Mouse (Mus musculus) forebrain, embryonic 16.5 days (tissue): ENCODE results near the gene Selenos. TPM values are rescaled to one million over a fixed set of nuclear protein-coding genes. Genes with fewer than 3 reads are reported as not detected.

Experiments
- ATAC-seq: fragments of 200-750 bp; cut with Nextera tagmentation; 2 replicates; pipeline ENCODE4 v1.8.0; 2017; ENCODE audit warnings: mild to moderate bottlenecking, moderate library complexity
- H3K27ac ChIP-seq: fragments of 300-500 bp; sonication (generic); 2 replicates; pipeline ENCODE4 v1.5.1; 2014; ENCODE audit warnings: low read length, control low read depth
- H3K27me3 ChIP-seq: fragments of 300-500 bp; sonication (generic); replicated peaks from 2 replicates; pipeline ENCODE4 v1.6.1; 2014; ENCODE audit warnings: low read length; ENCODE audit not compliant: control insufficient read depth, insufficient read depth
- H3K36me3 ChIP-seq: fragments of 300-500 bp; sonication (generic); 2 replicates; pipeline ENCODE4 v1.6.1; 2014; ENCODE audit not compliant: control insufficient read depth, insufficient read depth
- H3K4me1 ChIP-seq: fragments of 300-500 bp; sonication (generic); replicated peaks from 2 replicates; pipeline ENCODE4 v1.6.1; 2014; ENCODE audit warnings: low read length; ENCODE audit not compliant: control insufficient read depth, insufficient read depth
- H3K4me2 ChIP-seq: fragments of 300-500 bp; sonication (generic); 2 replicates; pipeline ENCODE4 v1.6.1; 2014; ENCODE audit warnings: mild to moderate bottlenecking, low read length, control low read depth
- H3K4me3 ChIP-seq: fragments of 300-500 bp; sonication (generic); replicated peaks from 2 replicates; pipeline ENCODE4 v1.5.1; 2014; ENCODE audit warnings: mild to moderate bottlenecking, low read length, control low read depth
- H3K9ac ChIP-seq: fragments of 300-500 bp; sonication (generic); replicated peaks from 2 replicates; pipeline ENCODE4 v1.6.1; 2014; ENCODE audit warnings: low read depth, low read length, control low read depth
- H3K9me3 ChIP-seq: fragments of 300-500 bp; sonication (generic); 2 replicates; pipeline ENCODE4 v1.6.1; 2016; ENCODE audit warnings: low read length; ENCODE audit not compliant: control insufficient read depth
- WGBS: fragments of 180-500 bp; shearing (Covaris S2); extraction: QIAGEN DNeasy Blood & Tissue Kit; methylation state at CpG from one replicate; pipeline ENCODE4 v1.1.7; 2014; 5-methylcytosine and 5-hydroxymethylcytosine counted together
- polyA plus RNA-seq: library from polyadenylated mRNA; unstranded; fragments of >200 nt; fragmentation: Nextera tagmentation; extraction: Ambion mirVana; gene quantifications from 2 replicates; pipeline ENCODE4 v1.2.1, GENCODE M21; 2015

Selenos gene
- polyA plus RNA-seq, 1 experiment from 2014 or later = 80.3 TPM

DNA sequence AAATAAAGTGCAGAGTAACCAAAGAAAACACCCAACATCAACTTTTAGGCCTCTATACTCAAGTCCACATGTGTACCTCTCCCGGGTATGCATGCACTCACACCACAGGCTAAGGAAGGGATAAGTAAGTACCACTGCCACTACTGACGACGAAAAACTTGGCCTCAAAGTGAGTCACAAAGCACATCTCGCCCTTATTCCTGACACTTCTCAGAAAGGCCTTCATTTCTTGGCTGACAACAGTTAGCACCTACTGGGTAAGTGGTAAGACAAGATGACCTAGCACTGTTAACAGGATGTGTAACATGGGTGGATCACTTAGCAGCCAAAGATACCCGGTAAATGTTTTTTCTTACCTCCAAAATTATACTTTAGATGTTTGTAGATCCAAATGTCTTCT is 25.1 kb downstream of the Selenos start:
- Histone ChIP-seq H3K27ac (no peak overlapping the region), H3K27me3 (0 out of 2 replicates have a peak, but pooled peaks cover 3% of the 10 kb centered on the region), H3K9me3 (no peaks in the 10 kb centered on the region), H3K4me1 (peaks cover 5% of the 10 kb centered on the region; the same call in 1 of the 2 replicates), H3K36me3 (no peaks in the 10 kb centered on the region), H3K4me3 (no peak overlapping the region), H3K4me2 (no peak overlapping the region), H3K9ac (no peak overlapping the region)
- ATAC-seq = no peak
- 86% methylated on average over 5 of the region's 5 CpGs for WGBS

DNA sequence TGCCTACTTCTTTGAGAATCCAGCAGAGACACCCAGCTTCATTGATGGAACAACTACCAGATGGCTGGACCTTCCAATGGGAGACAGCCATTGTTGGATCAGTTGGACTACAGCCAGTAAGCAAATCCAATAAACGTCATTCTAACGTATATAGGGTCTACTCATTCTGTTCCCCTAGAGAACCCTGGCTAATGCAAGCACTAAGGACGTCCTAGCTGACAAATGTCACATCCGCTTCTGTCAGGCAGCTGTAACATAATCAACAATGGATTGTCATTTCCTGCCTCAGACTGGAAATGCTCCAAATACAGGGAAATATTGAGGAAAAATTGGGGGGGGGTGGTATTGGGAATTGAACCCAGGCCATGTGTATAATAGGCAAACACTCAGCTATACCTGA is 26.3 kb downstream of the Selenos start:
- no peaks in the 10 kb centered on the region for H3K36me3 ChIP-seq
- no peaks in the 10 kb centered on the region for H3K9me3 ChIP-seq
- 53% methylated on average over 4 of the region's 4 CpGs for WGBS
- peaks cover 8% of the 10 kb centered on the region for H3K4me1 ChIP-seq
- H3K4me2 ChIP-seq = no peak overlapping the region
- H3K9ac ChIP-seq = no peak overlapping the region
- H3K4me3 ChIP-seq = no peak overlapping the region
- no peak for ATAC-seq
- no peak overlapping the region for H3K27ac ChIP-seq
- H3K27me3 ChIP-seq = 0 out of 2 replicates have a peak, but pooled peaks cover 3% of the 10 kb centered on the region

DNA sequence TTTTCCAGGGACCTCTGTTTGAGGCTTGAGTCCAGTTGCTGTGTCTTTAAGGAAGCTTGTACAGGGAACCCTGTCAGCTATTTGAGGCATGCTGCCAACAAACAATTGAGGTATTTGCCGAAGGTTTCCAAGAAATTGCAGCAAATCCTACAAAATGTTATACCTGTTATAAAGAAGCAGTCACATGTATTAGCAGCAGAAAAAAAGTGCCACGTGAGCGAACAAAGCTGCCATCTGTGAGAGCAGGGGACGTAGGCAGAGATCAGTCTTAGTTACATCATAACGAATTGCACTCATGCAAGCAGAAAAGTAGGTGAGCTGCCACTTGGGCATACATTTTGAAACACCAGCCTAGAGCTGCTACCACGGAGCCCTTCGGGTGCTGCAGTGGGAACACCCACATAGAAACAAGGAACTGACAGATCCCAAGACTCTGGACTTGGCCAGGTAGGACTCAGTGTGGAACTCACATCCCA is 27.2 kb downstream of the Selenos start:
- Histone ChIP-seq H3K4me2 (no peak overlapping the region), H3K4me3 (no peak overlapping the region), H3K27ac (no peak overlapping the region), H3K36me3 (no peaks in the 10 kb centered on the region), H3K9me3 (no peaks in the 10 kb centered on the region), H3K4me1 (peaks cover 16% of the 10 kb centered on the region), H3K9ac (no peak overlapping the region), H3K27me3 (no peaks in the 10 kb centered on the region)
- WGBS = 60% methylated on average over 7 of the region's 7 CpGs
- ATAC-seq = no peak

DNA sequence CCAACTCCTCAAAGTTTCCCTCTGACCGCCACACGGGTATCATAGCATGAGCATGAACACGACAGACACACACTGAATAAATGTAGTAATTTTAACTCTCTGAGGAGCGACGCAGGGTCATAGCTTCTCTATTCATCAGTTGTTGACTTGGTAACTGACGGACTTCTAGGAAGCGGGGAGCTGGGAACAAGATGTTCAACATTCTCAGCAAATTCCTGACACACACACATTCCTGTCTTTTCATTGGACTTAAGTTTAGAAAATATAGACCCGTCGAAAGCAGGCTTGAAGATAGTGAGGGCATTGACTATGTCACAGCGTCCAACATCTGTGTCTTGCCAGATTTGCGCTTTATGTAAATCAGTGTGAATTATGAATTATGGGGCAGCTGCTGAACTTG is 27.8 kb downstream of the Selenos start:
- Histone ChIP-seq H3K27ac (no peak overlapping the region), H3K4me3 (no peak overlapping the region), H3K36me3 (no peaks in the 10 kb centered on the region), H3K9me3 (no peaks in the 10 kb centered on the region), H3K9ac (no peak overlapping the region), H3K4me1 (peaks cover 20% of the 10 kb centered on the region), H3K4me2 (no peak overlapping the region), H3K27me3 (no peaks in the 10 kb centered on the region)
- 82% methylated on average over 11 of the region's 11 CpGs for WGBS
- no peak for ATAC-seq

DNA sequence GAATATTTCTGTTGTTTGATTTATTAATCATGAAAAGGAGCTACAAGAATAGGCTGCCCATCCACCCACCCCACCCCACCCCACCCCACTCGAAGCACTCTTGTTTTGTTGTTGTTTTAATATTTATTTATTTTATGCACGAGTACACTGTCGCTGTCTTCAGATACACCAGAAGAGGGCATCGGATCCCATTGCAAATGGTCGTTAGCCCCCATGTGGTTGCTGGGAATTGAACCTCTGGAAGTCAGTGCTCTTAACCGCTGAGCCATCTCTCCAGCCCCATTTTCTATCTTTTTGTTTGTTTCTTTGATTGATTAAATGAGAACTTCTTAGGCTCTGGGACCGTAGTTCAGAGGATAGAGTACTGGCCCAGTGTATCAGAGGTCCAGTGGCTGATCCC is 28.5 kb downstream of the Selenos start:
- 8% methylated on average over 7 of the region's 7 CpGs for WGBS
- no peaks in the 10 kb centered on the region for H3K27me3 ChIP-seq

DNA sequence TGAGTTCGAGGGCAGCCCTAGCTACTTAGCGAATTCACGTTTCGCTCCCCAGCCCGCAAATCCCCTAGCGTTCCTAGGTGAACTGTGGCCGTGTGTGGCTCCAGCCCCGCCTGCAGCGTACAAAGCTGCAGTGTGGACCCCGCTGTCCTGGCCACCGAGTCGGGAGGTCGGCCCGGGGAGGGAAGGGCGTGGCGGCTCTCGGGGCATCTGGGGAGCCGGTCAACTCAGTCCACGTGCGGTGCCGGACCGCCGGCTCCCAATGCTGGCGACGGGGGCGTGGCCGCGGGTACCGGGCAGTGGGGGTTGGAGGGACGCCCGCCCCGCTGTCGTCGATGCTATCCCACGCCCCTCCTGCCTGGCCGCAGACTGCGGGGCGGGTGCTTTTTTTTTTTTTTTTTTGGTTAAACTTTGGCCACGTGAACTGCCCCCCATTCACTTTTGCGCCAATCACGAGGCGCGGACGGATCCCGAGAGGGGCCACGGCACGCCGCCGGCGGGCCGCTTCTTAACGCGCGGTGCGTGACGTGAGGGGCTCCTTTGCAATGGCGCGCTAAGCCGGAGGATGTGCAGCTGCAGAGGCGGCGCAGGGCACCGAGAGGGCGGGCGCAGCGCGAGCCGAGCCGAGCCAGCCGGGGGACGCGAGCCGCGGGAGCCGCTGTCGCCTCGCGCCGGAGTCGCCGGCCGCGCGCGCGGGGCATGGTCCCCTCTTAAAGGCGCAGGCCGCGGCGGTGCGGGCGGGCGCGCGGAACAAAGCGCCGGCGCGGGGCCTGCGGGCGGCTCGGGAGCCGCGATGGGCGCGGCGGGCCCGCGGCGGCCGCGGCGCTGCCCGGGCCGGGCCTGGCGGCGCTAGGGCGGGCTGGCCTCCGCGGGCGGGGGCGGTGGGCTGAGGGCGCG is 29.8 kb downstream of the Selenos start, which contains the start of gene Chsy1:
Chsy1 (plus strand) TSS at position 555 of the 894 bp plus-strand sequence.
- Histone ChIP-seq H3K4me3 (peak within 1 kb of the TSS; percentile 68), H3K9me3 (no peaks in the 10 kb centered on the region), H3K9ac (peak within 1 kb of the TSS; percentile 90), H3K4me2 (peak within 1 kb of the TSS; percentile 99), H3K36me3 (no peaks in the 10 kb centered on the region), H3K4me1 (peaks cover 31% of the 10 kb centered on the region), H3K27me3 (no peaks in the 10 kb centered on the region), H3K27ac (peak within 1 kb of the TSS; percentile 93)
- under 1% methylated on average over 96 of the region's 123 CpGs for WGBS
- ATAC-seq = peak; percentile 92

More for the DNA sequence above, 28.5 kb downstream of the Selenos start:
- no peak overlapping the region for H3K27ac ChIP-seq
- no peak for ATAC-seq
- no peaks in the 10 kb centered on the region for H3K9me3 ChIP-seq
- no peak overlapping the region for H3K4me3 ChIP-seq
- peaks cover 24% of the 10 kb centered on the region for H3K4me1 ChIP-seq
- H3K4me2 ChIP-seq = no peak overlapping the region
- H3K36me3 ChIP-seq = no peaks in the 10 kb centered on the region
- H3K9ac ChIP-seq = no peak overlapping the region

DNA sequence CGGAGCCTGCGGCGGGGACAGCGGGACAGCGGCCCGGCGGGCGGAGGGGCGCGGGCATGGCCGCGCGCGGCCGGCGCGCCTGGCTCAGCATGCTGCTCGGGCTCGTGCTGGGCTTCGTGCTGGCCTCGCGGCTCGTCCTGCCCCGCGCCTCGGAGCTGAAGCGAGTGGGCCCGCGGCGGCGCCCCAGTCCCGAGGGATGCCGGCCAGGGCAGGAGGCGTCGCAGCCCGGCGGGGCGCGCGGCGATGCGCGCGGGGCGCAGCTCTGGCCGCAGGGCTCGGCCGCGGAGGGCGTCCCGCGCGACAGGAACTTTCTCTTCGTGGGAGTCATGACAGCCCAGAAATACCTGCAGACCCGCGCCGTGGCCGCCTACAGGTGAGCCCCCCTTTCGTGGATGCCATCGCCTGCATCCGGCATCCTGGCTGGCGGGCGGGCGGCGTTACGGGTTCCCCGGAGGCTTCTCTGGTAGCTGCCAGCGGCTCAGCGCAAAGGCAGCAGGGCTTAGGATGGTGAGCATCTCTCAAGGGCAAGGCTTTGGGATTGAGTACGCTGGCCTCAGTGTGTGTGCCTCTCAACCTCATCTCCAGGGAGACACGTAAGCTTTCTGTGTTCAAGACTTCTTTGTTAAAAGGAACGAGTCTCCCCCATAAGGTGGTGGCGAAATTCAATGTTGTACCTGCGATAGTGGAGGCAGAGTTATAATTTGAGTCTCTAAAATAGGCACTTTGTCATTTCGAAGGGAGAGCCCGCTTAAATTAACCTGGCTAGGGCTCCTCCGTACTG is 30.6 kb downstream of the Selenos start:
- H3K9ac ChIP-seq = peak overlapping the region; percentile 90
- H3K27ac ChIP-seq = peak overlapping the region; percentile 93
- H3K4me3 ChIP-seq = peak overlapping the region; percentile 68
- under 1% methylated on average over 76 of the region's 77 CpGs for WGBS
- peak; percentile 54 for ATAC-seq
- no peaks in the 10 kb centered on the region for H3K36me3 ChIP-seq
- peaks cover 31% of the 10 kb centered on the region for H3K4me1 ChIP-seq
- no peaks in the 10 kb centered on the region for H3K9me3 ChIP-seq
- peak overlapping the region; percentile 77 for H3K4me2 ChIP-seq
- no peaks in the 10 kb centered on the region for H3K27me3 ChIP-seq

DNA sequence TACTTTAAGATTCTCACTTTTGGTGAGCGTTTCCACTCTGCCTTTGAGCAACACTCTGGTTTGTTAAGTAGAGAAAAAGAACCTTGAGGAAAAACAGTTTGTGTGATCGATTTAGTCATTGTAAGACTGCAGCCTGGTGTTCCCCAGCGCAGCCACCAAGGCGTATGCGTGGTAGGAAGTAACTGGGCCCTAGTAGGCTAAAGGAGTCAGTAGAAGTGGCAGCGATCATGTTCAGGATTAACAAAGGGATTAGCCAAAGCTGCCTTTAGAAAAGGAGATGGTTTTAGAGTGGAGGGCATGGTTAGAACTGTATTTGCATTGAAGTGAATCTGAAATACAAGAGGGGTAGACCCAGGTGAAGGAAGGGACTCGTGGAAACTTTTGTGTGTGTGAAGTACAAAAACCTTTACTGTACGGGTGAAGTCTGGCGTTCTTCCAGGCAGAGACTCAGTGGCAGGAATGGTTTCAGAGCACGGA is 31.2 kb downstream of the Selenos start:
- no peak for ATAC-seq

DNA sequence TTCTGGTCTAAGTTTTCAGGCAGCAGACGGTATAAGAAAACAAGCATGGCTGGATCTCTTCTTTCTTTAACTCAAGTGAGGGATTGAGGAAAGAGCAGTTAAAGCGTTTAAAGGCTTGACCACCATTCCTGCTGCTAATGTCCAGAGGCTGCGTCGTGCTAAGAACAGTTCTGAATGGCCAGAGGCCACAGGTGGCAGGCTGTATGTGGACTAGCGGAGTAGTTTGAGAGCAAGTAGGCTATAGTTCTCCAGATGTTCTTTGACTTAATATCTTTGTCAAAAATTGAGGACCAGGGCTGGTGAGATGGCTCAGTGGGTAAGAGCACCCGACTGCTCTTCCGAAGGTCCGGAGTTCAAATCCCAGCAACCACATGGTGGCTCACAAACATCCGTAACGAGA is 31.8 kb downstream of the Selenos start:
- no peaks in the 10 kb centered on the region for H3K36me3 ChIP-seq
- H3K27me3 ChIP-seq = no peaks in the 10 kb centered on the region
- 52% methylated on average over 10 of the region's 10 CpGs for WGBS
- peak overlapping the region; percentile 68 for H3K4me3 ChIP-seq
- H3K27ac ChIP-seq = no peak overlapping the region
- H3K9me3 ChIP-seq = no peaks in the 10 kb centered on the region
- H3K4me1 ChIP-seq = peaks cover 35% of the 10 kb centered on the region
- H3K9ac ChIP-seq = peak overlapping the region; percentile 90; the same call in 1 of the 2 replicates
- H3K4me2 ChIP-seq = peak overlapping the region; percentile 77
- ATAC-seq = no peak

More for the DNA sequence above, 31.2 kb downstream of the Selenos start:
- Histone ChIP-seq H3K27me3 (no peaks in the 10 kb centered on the region), H3K4me3 (peak overlapping the region; percentile 68), H3K4me1 (peaks cover 31% of the 10 kb centered on the region), H3K27ac (peak overlapping the region; percentile 93), H3K9me3 (no peaks in the 10 kb centered on the region), H3K4me2 (peak overlapping the region; percentile 77), H3K9ac (peak overlapping the region; percentile 90), H3K36me3 (no peaks in the 10 kb centered on the region)
- WGBS = 1% methylated on average over 10 of the region's 10 CpGs
